Mouse (Mus musculus): ENCODE data around the gene Gm10197. TPM values are rescaled to one million over a fixed set of nuclear protein-coding genes. Genes with fewer than 3 reads are reported as not detected.

Gm10197 gene
- polyA plus RNA-seq, 1 experiment from 2014 or later = not detected

GRCm38 (mm10) chr19:53353864-53354263 lies 17.7 kb downstream of the Gm10197 start:
- 89% methylated on average over 7 of the region's 7 CpGs for WGBS
- Histone ChIP-seq H3K4me1 (peaks cover 6% of the 10 kb centered on the region), H3K9ac (no peak overlapping the region), H3K27ac (no peak overlapping the region), H3K4me2 (no peak overlapping the region), H3K9me3 (no peaks in the 10 kb centered on the region), H3K4me3 (no peak overlapping the region), H3K27me3 (no peaks in the 10 kb centered on the region), H3K36me3 (peaks cover 13% of the 10 kb centered on the region)
- no peak for ATAC-seq (ENCODE audit: insufficient number of reproducible peaks, insufficient read depth, low FRiP score, low TSS enrichment, low read depth)

GRCm38 (mm10) chr19:53345766-53346165 lies 25.8 kb downstream of the Gm10197 start:
- Histone ChIP-seq H3K9ac (no peak overlapping the region), H3K4me3 (no peak overlapping the region), H3K27me3 (no peaks in the 10 kb centered on the region), H3K27ac (no peak overlapping the region), H3K9me3 (no peaks in the 10 kb centered on the region), H3K36me3 (peaks cover 11% of the 10 kb centered on the region; the same call in 1 of the 2 replicates), H3K4me1 (peaks cover 16% of the 10 kb centered on the region), H3K4me2 (no peak overlapping the region)
- WGBS = 45% methylated on average over 14 of the region's 14 CpGs
- ATAC-seq (ENCODE audit: insufficient number of reproducible peaks, insufficient read depth, low FRiP score, low TSS enrichment, low read depth) = no peak

- H3K4me3 ChIP-seq = no peak overlapping the region
- H3K9me3 ChIP-seq = no peaks in the 10 kb centered on the region
- no peak for ATAC-seq (ENCODE audit: insufficient number of reproducible peaks, insufficient read depth, low FRiP score, low TSS enrichment, low read depth)
- H3K27ac ChIP-seq = no peak overlapping the region
- no peak overlapping the region for H3K9ac ChIP-seq
- WGBS = 86% methylated on average over 16 of the region's 16 CpGs
- H3K27me3 ChIP-seq = no peaks in the 10 kb centered on the region
- H3K4me1 ChIP-seq = peaks cover 28% of the 10 kb centered on the region
- H3K36me3 ChIP-seq = peaks cover 4% of the 10 kb centered on the region; the same call in 1 of the 2 replicates
- H3K4me2 ChIP-seq = no peak overlapping the region
Measured at GRCm38 (mm10) chr19:53344062-53344461, 27.5 kb downstream of the Gm10197 start.

- Histone ChIP-seq H3K9me3 (no peaks in the 10 kb centered on the region), H3K4me1 (peaks cover 30% of the 10 kb centered on the region), H3K36me3 (peaks cover 7% of the 10 kb centered on the region; the same call in 1 of the 2 replicates), H3K9ac (no peak overlapping the region), H3K27ac (no peak overlapping the region), H3K27me3 (no peaks in the 10 kb centered on the region), H3K4me2 (no peak overlapping the region), H3K4me3 (no peak overlapping the region)
- WGBS = 88% methylated on average over 13 of the region's 13 CpGs
- ATAC-seq (ENCODE audit: insufficient number of reproducible peaks, insufficient read depth, low FRiP score, low TSS enrichment, low read depth) = no peak
Measured at GRCm38 (mm10) chr19:53343174-53343881, 28.2 kb downstream of the Gm10197 start.

- no peak for ATAC-seq (ENCODE audit: insufficient number of reproducible peaks, insufficient read depth, low FRiP score, low TSS enrichment, low read depth)
- Histone ChIP-seq H3K9ac (no peak overlapping the region), H3K36me3 (peaks cover 16% of the 10 kb centered on the region), H3K4me2 (no peak overlapping the region), H3K4me1 (peaks cover 24% of the 10 kb centered on the region), H3K27me3 (no peaks in the 10 kb centered on the region), H3K27ac (no peak overlapping the region), H3K9me3 (no peaks in the 10 kb centered on the region), H3K4me3 (no peak overlapping the region)
- WGBS = 21% methylated on average over 6 of the region's 6 CpGs
Measured at GRCm38 (mm10) chr19:53340423-53340822, 31.1 kb downstream of the Gm10197 start.

- no peak overlapping the region for H3K27ac ChIP-seq
- no peak overlapping the region for H3K4me2 ChIP-seq
- ATAC-seq (ENCODE audit: insufficient number of reproducible peaks, insufficient read depth, low FRiP score, low TSS enrichment, low read depth) = no peak
- H3K4me3 ChIP-seq = no peak overlapping the region
- H3K9me3 ChIP-seq = no peaks in the 10 kb centered on the region
- peaks cover 40% of the 10 kb centered on the region for H3K36me3 ChIP-seq
- WGBS = 89% methylated on average over 9 of the region's 9 CpGs
- H3K9ac ChIP-seq = no peak overlapping the region
- H3K4me1 ChIP-seq = peaks cover 21% of the 10 kb centered on the region
- no peaks in the 10 kb centered on the region for H3K27me3 ChIP-seq
Measured at GRCm38 (mm10) chr19:53335241-53335640, 36.3 kb downstream of the Gm10197 start.

GRCm38 (mm10) chr19:53333730-53334129 lies 37.8 kb downstream of the Gm10197 start:
- H3K36me3 ChIP-seq = peaks cover 38% of the 10 kb centered on the region
- WGBS = 90% methylated on average over 6 of the region's 6 CpGs
- no peak overlapping the region for H3K4me2 ChIP-seq
- H3K9me3 ChIP-seq = no peaks in the 10 kb centered on the region
- H3K4me1 ChIP-seq = peaks cover 13% of the 10 kb centered on the region
- no peaks in the 10 kb centered on the region for H3K27me3 ChIP-seq
- H3K27ac ChIP-seq = no peak overlapping the region
- H3K9ac ChIP-seq = no peak overlapping the region
- no peak for ATAC-seq (ENCODE audit: insufficient number of reproducible peaks, insufficient read depth, low FRiP score, low TSS enrichment, low read depth)
- H3K4me3 ChIP-seq = no peak overlapping the region

- Histone ChIP-seq H3K4me1 (peaks cover 18% of the 10 kb centered on the region), H3K27me3 (no peaks in the 10 kb centered on the region), H3K27ac (no peak overlapping the region), H3K9me3 (no peaks in the 10 kb centered on the region), H3K9ac (no peak overlapping the region), H3K36me3 (peaks cover 24% of the 10 kb centered on the region), H3K4me3 (no peak overlapping the region), H3K4me2 (no peak overlapping the region)
- no peak for ATAC-seq (ENCODE audit: insufficient number of reproducible peaks, insufficient read depth, low FRiP score, low TSS enrichment, low read depth)
- WGBS = 93% methylated on average over 21 of the region's 21 CpGs
Measured at GRCm38 (mm10) chr19:53331882-53332500, 39.6 kb downstream of the Gm10197 start.

- peak; percentile 73 for ATAC-seq (ENCODE audit: insufficient number of reproducible peaks, insufficient read depth, low FRiP score, low TSS enrichment, low read depth)
- under 1% methylated on average over 27 of the region's 29 CpGs for WGBS
- H3K27me3 ChIP-seq = no peaks in the 10 kb centered on the region
Measured at GRCm38 (mm10) chr19:53329992-53330381, 41.6 kb downstream of the Gm10197 start.

GRCm38 (mm10) chr19:53329221-53329991 lies 42.2 kb downstream of the Gm10197 start:
- Histone ChIP-seq H3K4me3 (peak overlapping the region; percentile 89), H3K36me3 (peaks cover 19% of the 10 kb centered on the region), H3K9me3 (no peaks in the 10 kb centered on the region), H3K4me1 (peaks cover 34% of the 10 kb centered on the region), H3K27me3 (no peaks in the 10 kb centered on the region), H3K27ac (peak overlapping the region; percentile 78), H3K4me2 (peak overlapping the region; percentile 88), H3K9ac (peak overlapping the region; percentile 81)
- peak; percentile 83 for ATAC-seq (ENCODE audit: insufficient number of reproducible peaks, insufficient read depth, low FRiP score, low TSS enrichment, low read depth)
- WGBS = under 1% methylated on average over 105 of the region's 106 CpGs

More at GRCm38 (mm10) chr19:53329992-53330381, 41.6 kb downstream of the Gm10197 start:
- Histone ChIP-seq H3K9ac (peak overlapping the region; percentile 81), H3K4me3 (peak overlapping the region; percentile 89), H3K4me1 (peaks cover 28% of the 10 kb centered on the region), H3K4me2 (peak overlapping the region; percentile 88), H3K9me3 (no peaks in the 10 kb centered on the region), H3K36me3 (peaks cover 24% of the 10 kb centered on the region), H3K27ac (peak overlapping the region; percentile 78)

GRCm38 (mm10) chr19:53328116-53328515 lies 43.5 kb downstream of the Gm10197 start:
- ATAC-seq (ENCODE audit: insufficient number of reproducible peaks, insufficient read depth, low FRiP score, low TSS enrichment, low read depth) = no peak
- Histone ChIP-seq H3K27me3 (no peaks in the 10 kb centered on the region), H3K4me1 (peaks cover 38% of the 10 kb centered on the region), H3K27ac (peak overlapping the region; percentile 8; the same call in 1 of the 2 replicates), H3K36me3 (peaks cover 16% of the 10 kb centered on the region), H3K4me2 (no peak overlapping the region), H3K4me3 (no peak overlapping the region), H3K9me3 (no peaks in the 10 kb centered on the region), H3K9ac (no peak overlapping the region)
- WGBS = 69% methylated on average over 9 of the region's 9 CpGs

Measured in embryonic facial prominence, embryonic 13.5 days (tissue).